Mouse (Mus musculus) thymus, postnatal 4 days (tissue): ENCODE data around the gene Cd200.
A peak's percentile ranks its signal among the peaks of the same experiment; 100 is the strongest.
"Not testable (repeated sequence)": the region's sequence is repeated elsewhere in the genome, so short reads cannot be mapped to it uniquely, and the experiment has no call there.

ENCODE experiments used
- DNase-seq: peaks from one replicate; pipeline ENCODE4 v3.0.0; 2021

Cd200 gene

DNA sequence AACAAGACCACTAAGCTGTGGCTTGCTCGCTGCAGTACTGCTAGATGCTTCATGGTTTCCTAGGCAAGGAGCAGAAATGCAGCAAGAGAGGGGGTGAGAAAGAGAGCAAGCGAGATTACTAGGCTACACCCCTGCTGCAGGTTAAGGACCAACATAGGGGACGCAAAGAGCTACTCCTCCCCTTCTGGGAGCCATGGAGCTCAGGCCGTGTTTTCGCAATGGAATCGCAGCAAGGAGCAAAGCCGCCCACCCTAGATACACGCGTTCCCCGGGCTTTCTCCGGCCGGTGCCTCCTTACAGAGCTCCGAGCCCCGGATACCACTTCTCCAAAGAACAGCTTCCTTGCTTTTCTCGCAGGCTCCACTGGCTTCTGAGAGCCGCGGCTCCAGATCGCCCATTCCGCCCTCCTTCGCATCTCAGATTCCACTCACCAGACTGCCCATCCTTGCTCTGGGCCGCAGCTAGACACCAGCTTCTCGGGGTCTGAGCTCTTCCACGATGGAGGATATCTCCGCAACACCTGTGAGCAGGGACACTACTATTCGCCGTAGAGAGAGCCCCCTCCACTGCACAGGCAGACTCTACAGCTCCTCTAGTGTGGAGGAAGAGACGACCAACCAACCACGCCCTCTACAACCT lies at the start of gene Cd200:
Gene Cd200 (minus strand): TSS at position 629 of the 639 bp plus-strand sequence.
- DNase-seq: peak; percentile 73

DNA sequence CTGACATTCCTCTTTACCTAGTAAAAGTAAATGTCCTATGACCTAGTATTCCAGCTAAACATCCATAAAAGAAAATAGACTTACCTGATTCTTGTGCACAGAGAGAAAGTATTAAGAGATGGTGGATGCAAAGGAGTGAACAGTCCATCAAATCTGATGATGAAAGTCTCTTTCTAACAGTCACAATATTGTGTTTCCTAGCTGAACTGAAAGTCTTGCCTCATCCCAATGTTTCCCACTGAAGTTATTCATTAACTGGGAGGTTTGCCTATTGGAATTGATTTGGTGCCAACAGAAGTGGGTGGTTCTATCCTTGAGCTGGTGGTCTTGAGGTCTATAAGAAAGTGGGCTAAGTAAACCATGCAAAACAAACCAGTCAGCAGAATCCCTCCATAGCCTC lies 45.9 kb upstream of the Cd200 start:
- DNase-seq: no peak

DNA sequence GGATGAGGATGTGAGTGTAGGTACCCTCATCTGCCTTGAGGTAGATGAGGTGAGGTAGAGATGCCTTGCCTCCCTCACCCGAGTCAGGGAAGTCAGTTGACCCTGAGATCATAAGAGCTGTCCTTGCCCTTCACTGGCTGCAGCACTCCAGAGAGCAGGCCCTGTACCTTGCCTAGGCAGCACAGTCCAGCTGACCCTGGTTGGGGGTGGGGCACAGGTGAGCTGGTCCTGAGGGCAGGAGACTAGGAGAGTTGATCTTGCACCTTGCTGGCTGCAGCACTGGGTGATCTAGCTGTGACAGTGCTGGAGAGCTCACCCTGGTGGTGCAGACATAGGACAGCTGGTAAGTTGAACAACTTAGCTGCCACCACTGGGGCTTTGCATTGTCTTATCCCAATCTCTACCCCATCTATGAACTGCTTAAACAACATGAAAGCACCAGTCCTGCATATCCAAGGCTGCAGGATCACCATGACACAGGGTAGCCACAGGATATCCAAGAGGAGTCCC lies 28.4 kb upstream of the Cd200 start:
- no peak for DNase-seq

DNA sequence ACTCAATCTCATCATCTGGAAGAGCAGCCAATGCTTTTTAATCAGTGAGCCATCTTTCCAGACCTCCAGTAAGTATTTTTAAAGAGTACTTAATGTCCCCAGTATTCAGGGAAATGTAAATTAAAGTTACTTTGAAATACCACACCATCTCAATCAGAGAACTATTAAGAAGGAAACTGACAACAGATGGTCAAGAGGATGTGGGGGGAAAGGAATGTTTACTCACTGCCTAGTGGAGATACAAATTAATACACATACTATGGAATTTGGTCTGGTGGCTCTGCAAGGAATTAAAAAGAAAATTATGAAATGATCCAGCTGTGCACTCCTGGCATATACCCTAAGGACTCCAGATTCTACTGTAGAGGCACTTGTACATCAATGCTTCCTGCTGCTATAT lies 26.7 kb upstream of the Cd200 start:
- DNase-seq: no peak

DNA sequence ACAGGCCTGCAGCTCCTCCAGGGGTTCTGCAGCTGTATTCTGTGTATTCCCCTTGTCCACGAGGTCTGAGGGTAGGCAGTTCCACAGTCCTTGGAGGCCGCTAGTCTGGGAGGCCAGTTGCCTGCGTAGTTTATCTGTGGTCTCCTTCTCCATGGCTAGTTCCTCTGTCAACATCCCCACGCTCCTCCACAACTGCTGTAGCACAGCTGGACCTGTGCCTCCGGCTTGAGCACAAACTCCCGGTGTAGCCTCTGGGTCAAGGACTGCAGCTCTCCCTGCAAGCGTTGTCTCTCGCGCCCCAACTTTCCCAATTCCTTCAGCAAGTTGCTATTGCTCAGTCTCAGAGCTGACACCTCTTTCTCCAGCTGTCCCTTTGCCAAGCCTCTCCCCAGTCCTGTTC lies 18.8 kb upstream of the Cd200 start:
- no peak for DNase-seq

DNA sequence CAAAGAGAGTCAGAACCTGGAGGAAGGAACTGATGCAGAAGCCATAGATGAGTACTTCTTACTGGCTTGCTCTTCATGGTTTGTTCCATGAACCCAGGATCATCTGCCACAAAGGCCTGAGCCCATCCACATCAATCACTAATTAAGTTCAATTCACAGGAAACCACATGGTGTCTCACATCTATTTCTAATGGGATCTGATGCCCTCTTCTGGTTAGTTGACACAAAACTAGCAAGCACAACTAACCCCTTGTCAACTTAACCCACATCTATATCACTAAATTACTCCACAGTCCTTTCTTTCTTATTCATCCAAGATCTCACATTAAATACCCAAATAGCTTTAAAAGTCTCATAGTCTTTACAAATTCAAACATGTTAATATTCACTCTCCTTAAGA lies 4.6 kb upstream of the Cd200 start:
- no peak for DNase-seq

DNA sequence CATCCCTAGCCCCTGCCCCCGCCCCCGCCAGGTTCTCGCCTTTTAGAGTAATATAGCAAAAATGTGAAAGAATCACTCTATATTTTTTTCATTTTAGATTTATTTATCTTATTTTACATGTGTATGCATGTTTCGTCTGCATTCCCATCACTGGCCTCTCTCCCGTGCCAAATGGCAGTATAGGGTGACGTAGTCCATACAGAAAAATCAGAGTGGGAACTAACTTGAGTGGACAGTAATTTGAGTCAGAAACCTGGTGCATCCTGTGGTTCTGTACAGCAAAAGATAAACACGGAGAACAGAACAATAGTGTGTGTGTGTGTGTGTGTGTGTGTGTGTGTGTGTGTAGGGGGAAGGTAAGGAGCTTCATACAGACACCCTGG lies 202 bp upstream of the Cd200 start:
- DNase-seq: not testable (repeated sequence)

DNA sequence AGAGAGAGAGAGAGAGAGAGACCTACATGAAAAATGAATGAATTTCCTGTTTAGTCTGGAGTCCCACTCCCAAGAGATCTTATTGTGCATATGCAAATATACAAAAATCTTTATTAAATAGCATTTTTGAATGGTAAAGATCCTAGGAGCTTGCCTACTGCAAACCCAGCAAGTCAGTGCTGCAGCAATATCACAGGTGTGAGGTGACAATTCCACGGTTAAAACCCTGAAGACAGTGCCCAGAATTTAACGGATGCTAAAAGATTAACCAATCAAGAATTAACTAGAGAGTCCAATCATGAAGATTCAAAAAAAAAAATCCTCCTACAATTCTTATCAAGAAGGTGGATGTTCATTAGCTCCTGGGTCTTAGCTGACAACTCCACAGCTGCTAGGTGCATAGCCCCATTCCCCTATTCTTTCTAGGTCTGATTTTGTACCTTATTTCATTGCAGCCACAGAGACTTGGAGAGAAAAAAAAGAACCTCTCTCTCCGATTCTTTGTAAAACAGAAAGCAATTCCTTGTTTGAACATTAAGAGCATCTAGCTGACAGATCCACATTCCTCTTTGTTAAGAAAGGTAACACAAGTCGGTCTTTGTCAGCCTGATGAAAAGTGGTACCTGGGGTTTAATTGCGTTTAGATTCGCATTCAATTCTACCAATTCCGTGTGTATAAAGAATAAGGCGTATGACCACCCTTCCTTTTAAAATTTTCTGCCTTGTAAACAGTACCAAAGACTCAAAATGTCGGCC lies 1.0 kb downstream of the Cd200 start:
- no peak for DNase-seq

DNA sequence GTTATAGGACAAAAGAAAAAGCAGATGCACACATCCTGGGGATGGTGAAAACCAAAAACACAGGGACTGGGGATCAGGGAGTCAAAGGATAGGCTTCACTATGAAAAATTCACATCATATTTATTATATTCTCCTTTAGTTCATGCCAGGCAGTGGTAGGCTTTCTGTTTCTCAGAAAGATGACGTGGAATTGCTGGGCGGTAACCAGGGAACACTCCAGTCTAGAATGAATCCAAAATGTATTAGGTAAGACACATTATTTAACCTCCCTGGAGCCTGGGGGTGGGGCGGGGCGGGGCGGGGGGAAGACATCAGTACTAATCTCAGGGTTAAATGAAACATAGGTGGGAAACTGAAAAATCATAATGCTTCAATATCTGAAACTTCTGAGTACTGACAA lies 1.8 kb downstream of the Cd200 start:
- no peak for DNase-seq

DNA sequence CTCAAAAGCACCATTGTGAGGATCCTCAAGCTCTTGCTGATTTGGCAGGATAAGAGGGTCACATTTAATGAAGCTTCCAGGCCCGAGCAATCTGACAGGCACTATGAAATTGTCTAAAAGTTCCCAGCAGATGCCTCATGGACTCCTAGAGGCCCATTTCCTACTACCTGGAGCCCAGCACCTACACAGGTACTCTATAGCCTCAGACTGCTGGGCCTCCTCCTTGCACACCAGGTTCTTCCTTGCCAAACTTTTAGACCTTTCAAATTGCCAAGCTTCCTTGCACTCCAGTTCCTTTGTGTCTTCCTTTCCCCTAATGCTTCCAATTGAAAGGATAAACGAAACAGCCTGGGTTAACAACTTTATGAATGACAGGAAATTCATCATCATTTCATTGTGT lies 5.9 kb downstream of the Cd200 start:
- no peak for DNase-seq

DNA sequence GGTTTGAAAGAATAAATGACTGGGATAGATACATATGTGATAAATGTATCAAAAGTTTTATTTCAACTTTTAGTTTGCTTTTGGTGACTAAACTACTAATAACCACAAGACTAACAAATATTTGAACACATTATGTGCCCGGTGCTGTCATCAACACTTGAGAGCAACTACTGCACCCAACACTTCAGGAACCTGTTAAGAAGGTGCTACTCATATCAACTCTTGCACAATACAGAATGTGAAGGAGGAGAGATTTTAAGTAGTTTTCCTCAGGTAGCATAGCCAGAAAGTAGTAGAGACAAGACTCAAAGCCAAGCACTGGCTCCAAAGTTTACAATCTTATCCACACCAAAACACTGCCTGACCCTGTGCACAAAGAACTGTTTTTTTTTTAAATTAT lies 6.8 kb downstream of the Cd200 start:
- DNase-seq: no peak

DNA sequence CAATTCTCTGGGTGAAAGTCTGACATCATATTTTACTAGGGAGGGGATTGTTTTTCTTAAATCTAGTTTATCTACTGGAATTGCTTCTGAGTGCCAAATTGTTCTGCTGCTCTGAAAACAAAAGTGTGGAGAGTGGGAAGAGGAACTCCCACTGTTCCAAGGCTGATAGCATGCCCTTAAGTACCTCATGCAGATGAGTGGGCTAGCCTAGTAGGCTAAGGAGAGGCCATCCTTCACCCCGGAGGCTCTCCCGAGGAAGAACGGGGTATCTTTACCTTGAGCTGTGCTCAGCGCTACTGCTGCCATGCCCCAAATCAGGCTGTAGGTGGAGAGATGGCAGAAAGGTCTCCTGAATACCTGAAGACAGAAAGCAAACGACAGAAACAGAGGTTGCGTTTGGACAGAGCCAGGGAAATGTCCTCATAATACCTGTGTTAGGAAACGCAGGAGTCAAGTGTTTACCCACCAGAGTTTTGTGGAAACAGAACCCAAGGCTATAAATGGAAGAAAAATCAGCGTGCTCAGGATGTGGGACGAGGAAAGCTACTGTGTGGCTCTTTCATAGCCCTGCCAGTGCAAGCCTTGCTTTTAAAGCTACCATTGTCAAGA lies 8.8 kb downstream of the Cd200 start:
- no peak for DNase-seq

DNA sequence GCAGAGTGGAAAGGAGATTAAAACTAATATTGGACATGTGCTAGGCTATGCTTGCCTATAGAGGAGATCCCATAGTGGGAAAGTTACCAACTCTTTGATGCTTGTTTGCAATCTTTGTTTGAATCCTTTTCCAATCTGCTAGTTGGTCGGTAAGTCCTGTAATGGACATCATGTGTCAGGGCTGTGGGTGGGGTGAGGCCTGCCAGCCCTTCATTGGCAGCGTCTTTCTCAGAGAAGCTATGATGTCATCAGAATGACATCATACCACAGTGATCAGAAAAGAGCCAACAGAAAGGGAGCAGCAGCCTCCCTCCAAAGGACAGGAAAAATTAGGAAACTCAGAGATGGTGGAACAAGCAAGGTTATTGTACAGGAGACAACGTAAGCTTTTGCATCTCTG lies 9.4 kb downstream of the Cd200 start:
- no peak for DNase-seq

DNA sequence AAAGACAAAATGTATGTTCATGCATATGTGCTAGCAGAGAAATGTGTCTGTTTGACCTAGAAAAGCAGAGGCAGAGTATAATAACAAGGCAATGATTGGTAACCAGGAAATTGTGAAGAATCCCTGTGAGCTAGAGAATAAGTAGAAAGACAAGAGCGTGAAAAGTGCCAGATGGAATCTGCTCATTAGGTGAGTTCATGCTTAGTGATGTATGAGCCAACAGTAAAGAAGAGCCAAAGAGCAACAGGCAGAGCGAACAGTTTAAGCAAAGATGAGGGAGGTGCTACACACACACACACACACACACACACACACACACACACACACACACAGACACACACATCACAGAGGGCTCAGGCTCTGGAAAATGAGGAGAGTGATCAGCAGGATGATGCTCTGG lies 11.4 kb downstream of the Cd200 start:
- DNase-seq: no peak

DNA sequence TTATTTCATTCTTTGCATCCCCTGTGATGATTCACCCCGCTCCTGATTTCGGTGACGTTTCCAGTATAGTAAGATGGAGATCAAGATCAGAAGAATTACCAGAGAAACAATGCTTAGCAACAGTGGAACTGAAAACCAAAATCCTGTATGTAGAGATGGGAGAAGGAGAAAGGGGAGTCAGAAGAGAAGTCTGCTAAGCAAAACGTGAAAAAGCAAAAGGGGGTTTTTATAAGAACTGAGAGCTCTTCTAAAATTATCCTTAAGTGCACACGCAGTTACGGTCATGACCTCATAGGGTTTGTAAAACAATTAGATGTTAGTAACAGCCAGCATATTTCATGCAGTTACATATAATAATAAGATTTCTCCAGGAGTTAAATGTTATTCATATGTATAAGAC lies 16.6 kb downstream of the Cd200 start:
- no peak for DNase-seq

DNA sequence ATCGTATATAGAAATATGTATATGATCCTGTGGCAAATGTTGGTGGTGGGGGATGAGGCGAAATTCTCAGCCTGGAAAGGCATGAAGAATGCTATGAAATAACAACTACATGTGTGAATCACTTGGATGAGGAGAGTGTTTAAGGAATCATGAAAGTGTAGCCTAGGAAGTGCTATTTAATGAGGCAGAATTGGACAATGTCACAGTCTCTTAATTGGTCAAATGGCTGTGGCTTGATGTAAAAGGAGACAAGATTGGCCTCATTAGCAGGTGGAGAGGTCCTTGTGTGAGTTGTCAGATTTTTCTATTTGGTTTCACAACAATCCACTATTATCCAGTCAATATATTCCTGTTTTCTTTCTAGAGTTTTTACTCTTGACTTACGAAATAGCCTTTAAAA lies 17.2 kb downstream of the Cd200 start:
- no peak for DNase-seq

DNA sequence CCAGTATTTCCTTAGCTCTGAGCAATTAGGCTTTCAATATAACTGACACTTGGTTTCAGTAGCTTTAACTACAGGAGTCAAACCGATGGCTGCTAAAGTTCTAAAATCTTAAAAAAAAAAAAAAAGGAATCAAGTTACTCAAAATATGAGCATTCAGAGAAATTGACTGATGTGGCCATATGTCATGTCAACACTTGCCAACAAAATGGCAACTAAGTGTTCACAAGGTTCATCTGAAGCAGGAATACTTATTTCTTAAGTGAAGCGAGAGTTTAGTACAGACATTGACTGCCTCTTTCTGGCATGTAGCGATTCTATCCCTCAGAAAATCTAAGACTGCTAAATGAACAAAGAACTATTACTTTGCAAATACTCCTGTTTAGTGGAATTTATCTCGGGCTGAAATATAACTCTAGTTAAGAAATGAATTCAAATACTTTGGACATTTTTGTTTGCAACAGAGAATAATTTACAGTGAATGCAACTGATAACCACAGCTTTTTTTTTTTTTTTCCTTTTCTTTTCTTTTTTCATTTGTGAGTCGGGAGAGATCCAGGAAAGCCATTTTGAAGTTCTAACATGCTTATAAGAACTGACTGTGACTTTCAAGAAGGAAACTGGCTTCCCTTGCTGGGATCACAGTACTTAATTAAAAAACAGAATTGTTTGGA lies 18.4 kb downstream of the Cd200 start:
- no peak for DNase-seq

DNA sequence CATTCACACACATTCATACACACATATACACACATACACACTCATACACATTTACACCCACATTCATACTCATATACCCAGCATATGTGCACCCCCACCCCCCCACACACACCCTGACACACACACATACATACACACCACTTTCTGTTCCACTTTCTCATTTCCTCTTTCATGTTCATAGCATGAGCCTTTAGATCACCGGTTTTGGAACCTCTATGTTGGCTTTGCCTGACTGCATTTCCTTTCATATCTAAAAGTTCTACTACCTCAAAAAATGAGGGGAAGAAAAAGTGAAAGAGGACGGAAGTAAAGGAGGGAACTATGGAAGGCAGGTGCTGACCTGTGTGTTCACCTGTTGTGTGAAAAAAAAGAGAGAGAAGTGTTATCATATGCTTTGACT lies 19.0 kb downstream of the Cd200 start:
- DNase-seq: no peak

DNA sequence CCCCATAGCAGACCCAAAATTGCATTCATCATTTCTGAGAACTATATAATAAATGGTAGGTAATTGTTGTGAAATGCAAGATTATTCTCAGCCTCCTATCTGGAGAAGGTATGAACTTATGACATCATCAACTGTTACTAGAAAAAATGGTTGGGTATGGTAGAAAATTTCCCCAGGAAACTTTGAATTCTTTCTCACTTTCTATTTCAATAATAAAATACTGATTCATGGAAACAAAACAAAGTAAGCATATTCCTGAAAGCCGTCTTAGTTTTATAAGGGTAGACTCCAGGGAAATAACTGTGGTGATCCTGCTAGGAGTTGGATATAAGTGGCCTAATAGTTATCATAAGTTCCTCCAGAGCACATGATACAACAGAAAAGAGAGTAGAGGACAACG lies 19.8 kb downstream of the Cd200 start:
- DNase-seq: no peak

DNA sequence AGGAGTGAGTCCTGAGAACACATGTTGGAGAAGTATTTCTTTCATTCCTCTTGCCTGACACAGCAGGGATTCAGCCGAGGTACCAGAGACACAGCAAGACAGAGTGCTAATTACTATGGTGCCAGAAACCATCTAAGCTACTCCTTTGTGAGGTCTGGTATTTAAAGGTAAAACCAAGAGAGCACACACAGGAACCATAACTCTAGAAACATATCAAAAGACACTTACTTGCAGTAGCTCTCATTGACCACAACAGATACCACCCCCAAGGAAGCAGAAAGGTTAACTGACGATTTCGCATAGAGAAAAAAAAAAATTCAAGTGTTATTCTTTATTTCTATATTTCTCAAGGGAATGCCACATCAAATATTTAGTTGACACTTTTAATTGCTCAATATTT lies 27.0 kb downstream of the Cd200 start:
- no peak for DNase-seq

DNA sequence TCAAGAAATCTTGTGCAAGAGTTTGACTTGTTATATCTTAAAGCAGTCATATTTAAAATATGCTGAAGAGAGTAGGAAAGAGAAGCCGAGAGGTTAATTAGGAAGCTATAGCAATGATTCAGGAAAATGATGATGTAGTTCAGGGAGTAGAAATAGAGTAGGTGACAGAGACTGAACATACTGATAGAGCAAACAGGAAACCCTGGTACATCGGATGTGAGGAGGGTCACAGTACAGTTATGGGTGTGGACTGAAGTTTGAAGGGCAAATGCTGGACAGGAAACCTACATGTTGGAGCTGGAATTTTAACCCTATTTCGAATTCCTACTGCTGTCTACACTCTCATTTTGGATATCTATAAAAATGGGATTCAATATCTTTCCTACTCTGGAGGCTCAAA lies 29.9 kb downstream of the Cd200 start:
- no peak for DNase-seq

DNA sequence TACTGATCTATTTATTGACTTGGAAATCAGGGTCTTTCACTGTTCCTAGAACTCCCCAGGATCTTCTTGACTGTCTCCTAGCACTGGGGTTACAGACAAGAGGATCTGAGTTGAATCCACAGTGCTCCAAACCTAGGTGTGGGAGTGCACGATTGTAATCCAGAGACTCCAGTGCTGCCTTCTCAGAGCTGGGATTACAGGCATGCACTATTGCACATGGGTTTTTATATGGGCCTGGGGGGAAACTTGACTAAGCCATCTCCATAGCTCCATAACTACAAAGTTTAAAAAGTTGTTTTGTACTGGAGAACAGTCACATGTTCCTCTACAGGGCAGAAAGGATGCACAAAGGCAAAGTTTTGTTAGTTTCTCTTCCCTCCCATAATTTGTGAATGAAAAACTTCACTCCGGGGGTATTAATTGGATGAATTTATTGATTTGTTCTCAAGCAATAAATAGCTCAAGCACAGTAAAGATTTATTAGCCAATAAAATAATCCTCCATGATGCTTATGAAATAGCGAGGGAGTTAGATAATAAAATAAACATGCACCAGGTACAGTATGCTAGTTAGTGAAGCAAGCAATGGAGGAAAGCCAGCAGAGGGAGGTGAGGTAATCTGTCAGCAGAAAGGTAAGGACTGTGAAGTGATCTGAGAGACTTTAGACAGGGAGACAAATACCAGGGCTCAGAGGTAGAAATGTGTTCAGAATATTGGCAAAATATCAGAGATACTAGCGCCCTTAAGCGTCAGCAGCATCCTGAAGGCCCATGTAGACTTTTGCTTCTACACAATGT lies 30.5 kb downstream of the Cd200 start:
- no peak for DNase-seq

DNA sequence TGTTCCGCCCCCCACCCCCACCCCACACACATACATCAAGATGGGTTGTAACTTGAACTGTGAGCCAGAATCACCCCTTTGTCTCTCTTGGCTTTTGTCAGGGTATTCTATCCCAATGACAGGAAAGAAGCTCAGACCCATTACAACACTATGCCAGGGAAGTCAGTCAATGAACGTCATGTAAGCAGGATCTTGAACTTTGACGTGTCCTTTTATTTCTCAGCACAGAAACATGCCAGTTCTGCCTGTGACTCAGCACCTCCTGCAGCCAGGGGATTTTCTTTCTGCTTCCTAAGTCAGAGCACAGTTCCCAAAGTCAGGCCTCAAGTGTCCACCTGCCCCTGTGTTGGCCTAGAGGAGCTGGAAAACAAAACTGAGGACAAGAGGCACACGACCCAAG lies 31.5 kb downstream of the Cd200 start:
- DNase-seq: no peak
